Mouse (Mus musculus) cerebellum, postnatal 25 days (tissue): ENCODE results near the gene Tlcd2.

Experiments used
- DNase-seq, 2 experiments: peaks; one replicate each; pipeline ENCODE4 v3.0.0; 2021; ENCODE audit warnings: mixed read lengths in 2 of 2

Tlcd2 gene

DNA sequence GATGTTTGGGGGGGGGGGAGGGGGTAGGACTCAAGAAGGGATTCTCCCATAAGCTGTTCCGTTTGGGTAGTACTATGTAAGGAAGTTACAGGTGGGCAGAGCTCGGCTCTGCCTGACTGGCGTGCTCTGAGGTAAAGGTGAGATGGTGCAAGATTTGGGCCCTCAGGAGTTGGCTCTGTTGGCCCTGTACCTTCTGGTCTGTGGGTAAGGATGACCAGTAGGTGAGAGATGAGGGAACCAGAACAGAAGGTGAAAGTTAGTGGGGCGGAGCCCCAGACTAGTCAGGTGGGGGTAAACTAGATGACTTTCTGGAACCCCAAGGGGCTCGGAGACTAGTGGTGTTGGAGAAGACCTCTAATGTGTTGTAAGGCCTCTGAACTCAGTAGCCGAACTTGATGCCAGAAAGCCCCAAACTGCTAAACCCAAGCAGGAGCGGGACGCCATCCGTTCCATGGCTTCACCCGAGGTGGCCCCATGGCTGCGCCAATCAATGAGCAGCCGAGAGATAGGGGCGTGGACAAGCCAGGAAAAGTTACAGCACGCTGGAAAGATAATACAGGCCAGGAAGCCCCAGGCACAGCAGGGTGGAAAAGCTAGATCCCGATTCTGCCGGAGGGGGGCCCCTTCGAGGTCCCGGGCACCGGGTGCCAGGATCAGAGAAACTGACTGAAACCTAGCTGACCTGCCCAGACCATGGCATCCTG is 6.1 kb downstream of the Tlcd2 start:
- peak in 1 of 2 experiments; percentile 21 for DNase-seq

DNA sequence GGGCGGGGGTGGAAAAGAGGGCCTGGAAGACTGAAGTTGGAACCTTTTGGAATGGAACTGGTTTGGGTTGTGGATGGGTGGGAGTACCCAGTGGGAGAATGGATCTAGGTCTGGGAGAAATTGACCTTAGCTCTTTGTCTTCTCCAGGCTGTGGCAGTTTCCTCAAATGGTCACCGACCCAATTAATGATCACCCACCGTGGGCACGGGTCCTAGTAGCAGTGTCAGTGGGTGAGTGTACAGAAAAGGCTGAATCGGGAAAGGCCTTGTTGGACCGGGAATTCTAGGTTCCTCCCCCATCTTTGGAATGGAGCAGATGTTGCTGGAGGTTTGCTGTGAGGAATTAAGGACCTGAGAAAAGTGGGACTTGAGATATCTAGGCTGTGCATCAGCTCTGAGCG is 6.9 kb downstream of the Tlcd2 start:
- no peak for DNase-seq

DNA sequence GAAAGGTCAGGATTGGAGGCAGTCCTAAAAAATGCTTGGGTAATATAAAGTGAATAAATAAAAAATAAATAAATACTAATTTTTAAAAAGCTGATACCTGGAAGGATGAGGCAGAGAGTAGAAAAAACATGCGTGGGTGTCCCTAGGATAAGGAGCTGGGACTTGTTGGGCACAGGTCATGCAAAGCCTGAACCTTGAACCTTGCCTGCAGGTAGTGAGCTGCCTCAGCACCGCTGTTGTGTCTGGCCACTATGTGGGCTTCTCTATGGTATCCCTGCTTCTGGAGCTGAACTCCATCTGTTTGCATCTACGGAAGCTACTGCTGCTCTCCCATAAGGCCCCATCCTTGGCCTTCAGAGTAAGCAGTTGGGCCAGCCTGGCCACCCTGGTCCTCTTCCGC is 7.7 kb downstream of the Tlcd2 start:
- DNase-seq = no peak

DNA sequence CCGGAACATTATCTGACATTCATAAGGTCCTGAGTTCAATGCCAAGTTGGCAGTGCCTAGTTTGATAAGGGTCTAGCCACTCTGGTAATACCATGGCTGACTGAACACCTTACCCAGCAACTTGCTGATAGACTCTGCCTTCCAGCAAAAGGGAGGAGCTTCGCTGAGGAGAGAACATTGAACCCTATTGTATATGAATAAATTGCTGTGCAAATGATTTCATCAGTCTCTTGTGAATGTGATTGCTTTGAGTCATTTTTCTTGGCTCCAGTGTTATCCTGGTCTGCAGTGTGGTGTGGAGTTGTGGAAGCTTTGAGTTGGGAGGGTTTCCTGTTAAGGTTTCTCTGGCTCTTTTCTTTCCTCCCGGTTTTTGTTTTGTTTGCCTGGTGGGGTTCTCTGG is 9.2 kb downstream of the Tlcd2 start:
- DNase-seq = no peak

DNA sequence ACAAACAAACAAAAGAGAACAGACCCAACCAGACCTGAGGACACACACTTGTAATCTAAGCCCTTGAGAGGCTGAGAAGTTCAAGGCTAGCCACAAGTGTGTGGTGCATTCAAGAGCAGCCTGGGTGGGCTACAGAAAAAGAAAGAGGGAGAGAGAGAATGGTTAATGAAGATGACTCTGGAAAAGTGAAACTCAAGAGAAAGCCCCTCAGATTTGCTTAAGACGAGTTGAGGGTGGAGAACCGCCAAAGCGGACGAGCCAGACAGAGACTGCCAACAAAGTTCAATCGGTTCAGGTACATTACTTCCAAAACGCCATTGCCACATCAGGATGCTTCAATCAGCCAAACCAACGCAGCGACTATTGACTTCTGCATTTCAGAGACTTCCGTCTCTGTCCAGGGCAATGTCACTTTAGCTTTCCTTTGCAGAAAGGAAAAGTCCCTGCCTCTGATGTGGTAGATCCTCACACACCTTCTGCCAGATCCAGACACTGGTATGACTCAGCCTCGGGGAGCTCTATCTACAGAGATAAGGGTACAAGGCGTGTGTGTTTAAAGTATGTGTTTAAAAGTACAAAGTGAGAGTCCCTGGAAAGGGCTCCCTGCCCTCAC is 11.1 kb downstream of the Tlcd2 start:
- DNase-seq = no peak

DNA sequence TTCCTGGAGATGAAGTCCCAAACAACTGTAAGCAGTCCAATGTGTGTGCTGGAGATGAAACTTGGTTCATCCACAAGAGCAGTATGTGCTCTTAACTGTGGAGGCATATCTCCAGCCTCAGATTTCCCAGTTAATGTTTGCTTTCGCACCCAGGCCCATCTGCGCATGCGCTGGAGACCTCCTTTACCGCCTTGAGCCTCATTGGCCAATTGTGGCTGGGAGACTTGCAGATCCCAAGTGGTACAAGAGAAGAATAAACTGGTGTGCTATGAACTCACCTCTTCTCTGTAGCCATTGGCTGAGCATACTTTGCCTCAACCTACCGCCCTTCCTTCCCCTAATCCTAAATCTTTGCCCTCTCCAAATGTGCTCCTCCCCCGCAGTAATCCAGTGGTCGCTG is 11.9 kb downstream of the Tlcd2 start:
- DNase-seq = no peak

DNA sequence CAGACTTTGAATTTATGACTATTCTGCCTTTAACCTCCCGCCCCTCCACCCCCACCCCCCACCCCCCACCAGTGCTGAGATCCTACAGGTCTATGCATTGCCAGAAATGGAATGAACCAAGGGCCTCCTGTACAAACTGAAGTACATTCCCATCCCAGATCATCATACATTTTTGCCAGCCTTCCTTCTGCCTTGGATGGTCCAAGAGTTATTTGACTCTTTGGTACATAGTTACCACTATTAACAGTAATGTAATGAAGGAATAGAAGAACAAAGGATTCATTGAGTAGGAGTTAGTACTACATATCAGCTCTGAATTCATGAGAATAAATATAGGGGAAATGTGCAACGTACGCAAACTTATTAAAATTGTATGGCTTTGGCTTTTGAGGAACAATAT is 24.7 kb downstream of the Tlcd2 start:
- no peak for DNase-seq

DNA sequence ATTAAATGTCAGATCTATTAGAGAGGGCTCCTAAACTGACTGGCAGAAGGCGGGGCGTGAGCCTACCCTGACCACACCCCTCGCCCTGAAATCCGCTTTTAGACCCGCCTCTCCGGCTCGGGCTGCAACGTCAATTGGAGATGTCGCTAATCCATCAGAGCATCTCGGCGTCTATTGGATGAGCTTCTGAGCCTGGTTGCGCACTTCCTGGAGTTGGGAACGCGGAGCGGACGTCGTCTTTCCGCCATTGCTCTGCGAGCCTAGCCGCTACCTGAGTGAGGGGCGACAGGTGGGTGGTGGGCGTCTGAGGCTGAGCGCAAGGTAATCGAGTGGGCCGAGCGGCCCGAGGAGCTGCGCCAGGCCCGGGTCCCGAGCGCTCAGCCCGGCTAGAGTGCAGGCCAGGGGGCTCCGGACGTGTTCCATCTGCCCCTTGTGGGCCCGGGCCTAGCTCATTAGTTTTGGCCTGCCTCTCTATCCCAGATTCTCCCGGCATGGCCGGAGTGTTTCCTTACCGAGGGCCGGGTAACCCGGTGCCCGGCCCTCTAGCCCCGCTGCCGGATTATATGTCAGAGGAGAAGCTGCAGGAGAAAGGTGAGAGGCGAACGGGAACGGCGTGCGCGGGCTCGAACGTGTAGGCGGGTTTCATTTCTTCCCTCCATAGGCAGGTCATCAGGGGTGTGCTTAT is 25.2 kb downstream of the Tlcd2 start, which contains the start of gene Prpf8:
Prpf8 (plus strand) TSS at position 216 of the 685 bp plus-strand sequence.
- peak; percentile 97 to 99 for DNase-seq

DNA sequence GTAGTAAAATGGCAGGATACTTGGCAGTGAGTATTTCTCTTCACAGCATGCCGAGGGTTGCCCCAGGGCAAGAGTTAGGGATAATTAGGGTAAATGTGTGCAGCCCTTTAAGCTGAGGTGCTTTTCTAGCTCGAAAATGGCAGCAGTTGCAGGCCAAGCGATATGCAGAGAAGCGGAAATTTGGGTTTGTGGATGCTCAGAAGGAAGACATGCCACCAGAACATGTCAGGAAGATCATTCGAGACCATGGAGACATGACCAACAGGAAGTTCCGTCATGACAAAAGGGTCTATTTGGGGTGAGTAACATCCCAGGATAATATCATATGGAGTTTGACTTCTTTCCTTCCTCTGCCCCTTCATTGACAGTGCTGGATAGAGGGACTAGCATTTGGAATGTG is 26.0 kb downstream of the Tlcd2 start:
- DNase-seq = no peak

DNA sequence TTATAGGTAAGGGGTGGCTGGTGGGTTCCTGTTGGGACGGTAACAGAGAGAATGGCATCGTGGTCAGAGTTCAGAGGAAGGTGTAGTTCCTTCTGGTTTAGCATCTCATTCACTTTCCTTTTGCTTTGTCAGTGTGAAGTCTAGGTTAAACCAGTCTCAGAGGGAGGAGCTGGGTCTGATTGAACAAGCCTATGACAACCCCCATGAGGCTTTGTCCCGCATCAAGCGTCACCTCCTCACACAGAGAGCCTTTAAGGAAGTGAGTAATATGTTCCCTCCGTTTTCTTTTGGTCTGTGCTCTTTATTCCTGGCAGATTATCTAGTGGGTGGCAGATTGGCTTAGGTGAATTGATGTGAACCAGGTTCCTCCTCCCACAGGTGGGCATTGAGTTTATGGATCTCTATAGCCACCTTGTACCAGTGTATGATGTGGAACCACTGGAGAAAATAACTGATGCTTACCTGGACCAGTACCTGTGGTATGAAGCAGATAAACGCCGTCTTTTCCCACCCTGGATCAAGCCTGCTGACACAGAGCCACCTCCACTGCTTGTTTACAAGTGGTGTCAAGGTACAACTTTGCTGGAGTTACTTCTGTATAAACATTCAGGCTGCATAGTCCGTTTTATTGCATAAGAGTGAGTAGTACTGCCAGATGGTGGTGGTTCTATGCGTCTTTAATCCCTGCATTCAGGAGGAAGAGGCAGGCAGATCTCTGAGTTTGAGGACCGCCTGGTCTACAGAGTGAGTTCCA is 33.0 kb downstream of the Tlcd2 start:
- no peak for DNase-seq

DNA sequence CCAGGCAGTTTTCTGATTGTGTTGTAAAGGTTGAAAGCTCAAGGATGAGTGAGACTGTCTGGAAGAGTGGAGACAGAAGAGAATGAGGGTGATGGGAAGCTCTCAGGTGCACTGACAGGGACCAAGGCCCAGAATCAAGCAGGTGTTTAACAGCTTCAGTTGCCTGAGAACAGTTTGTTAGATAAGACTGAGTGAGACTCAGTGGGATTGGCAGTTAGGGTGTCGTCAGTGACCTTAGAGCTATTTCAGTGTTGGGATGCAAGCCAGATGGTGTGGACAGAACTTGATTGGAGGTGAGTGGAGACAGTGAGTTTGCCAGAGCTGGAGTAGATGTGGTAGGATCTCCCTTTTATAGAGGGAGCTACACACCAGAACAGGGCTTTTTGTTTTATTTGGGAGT is 36.6 kb downstream of the Tlcd2 start:
- no peak for DNase-seq

DNA sequence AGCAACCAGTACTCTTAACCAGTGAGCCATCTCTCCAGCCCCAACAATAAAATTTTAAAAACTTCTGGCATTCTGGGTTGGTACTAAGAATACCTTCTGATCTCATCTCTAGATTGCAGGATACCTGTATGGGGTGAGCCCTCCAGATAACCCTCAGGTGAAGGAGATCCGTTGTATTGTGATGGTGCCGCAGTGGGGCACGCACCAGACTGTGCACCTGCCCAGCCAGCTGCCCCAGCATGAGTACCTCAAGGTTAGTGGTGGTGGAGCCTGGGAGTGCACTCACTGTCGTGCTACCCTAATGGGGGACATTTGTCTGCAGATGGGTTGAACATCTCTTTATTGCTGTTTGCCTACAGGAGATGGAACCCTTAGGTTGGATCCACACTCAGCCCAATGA is 46.6 kb downstream of the Tlcd2 start:
- no peak for DNase-seq

DNA sequence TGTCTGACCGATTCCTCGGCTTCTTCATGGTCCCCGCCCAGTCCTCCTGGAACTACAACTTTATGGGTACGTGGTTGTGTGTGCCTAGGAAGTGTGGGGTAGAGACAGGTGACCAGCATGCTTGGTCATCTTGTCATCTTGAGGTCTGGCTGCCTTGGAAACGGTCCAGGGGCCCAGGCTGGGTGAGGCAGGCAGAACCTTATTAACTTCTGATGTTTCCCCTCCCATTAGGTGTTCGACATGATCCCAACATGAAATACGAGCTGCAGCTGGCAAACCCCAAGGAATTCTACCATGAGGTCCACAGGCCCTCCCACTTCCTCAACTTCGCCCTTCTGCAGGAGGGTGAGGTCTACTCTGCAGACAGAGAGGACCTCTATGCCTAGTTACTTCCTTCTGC is 47.4 kb downstream of the Tlcd2 start:
- DNase-seq = peak in 1 of 2 experiments; percentile 40

DNA sequence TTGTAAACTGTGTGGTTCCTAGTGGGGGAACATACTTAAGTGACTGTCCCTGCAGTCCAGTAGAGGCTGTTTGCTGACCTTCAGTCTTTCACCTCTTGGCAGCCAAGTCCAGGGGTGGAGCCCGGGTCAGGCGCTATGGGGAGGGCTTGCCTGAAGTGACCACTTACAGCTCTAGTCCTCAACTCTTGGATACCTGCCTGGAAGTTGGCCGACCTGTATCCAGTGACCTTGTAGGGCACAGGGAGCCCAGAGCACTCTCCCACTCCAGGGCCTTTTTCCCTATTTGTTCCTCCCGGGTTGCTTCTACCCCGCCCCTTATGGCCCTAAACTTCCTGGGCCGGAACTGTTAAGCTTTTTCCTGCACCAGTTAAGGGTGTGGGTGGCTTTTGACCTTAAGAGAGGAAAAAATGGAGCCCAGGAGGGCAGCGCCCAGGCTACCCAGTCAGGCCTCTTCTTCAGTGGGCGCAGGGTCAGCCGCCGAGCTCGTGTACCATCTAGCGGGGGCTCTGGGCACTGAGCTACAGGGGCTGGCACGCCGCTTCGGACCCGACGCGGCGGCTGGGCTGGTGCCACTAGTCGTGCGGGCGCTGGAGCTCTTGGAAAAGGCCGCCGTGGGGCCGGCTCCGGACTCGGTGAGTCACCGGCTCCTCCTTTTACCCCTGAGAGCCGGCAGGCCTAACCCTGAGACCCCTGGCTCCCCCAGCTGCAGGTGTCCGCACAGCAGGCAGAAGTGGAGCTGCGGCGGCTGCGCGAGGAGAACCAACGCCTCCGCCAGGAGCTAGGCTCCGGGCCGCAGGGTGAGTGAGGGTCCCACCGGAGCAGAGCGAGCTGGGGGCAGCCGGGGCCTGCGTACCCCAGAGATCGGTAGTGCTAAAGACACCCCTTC is 48.5 kb downstream of the Tlcd2 start, which contains the start of gene Rilp:
Rilp (plus strand) TSS at position 354 of the 886 bp plus-strand sequence.
- peak; percentile 72 to 79 for DNase-seq

DNA sequence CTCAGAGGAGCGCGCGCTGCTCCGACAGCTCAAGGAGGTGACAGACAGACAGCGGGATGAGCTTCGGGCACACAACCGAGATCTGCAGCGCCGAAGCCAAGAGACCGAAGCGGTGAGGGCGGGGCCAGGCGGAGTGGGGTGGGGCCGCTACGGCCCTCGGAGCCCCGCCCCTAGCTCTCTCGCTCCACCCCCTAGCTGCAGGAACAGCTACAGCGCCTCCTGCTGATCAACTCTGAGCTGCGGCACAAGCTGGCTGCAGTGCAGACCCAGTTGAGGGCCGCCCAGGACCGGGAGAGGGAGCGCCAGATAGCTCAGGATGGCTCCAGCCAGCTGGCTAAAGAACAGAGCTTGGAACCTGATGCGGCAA is 49.1 kb downstream of the Tlcd2 start:
- DNase-seq = peak; percentile 94 to 97

DNA sequence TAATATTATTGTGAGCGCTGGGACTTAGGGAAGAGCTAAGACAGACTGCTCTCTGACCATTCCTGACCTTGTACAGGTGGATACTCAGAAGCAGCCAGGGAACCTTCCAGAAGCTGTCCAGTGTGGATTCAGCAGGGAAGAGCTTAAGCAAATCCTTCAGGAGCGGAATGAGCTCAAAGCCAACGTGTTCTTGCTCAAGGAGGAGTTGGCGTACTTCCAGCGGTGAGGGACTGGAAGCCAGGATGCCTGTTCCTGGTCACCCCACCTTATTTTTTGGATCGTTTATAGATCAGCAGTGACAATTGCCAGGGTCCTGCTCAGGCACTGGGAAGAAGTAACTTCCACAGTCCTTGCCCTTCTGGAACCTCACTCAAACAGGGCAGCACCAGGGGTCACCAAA is 49.7 kb downstream of the Tlcd2 start:
- peak; percentile 45 to 68 for DNase-seq

DNA sequence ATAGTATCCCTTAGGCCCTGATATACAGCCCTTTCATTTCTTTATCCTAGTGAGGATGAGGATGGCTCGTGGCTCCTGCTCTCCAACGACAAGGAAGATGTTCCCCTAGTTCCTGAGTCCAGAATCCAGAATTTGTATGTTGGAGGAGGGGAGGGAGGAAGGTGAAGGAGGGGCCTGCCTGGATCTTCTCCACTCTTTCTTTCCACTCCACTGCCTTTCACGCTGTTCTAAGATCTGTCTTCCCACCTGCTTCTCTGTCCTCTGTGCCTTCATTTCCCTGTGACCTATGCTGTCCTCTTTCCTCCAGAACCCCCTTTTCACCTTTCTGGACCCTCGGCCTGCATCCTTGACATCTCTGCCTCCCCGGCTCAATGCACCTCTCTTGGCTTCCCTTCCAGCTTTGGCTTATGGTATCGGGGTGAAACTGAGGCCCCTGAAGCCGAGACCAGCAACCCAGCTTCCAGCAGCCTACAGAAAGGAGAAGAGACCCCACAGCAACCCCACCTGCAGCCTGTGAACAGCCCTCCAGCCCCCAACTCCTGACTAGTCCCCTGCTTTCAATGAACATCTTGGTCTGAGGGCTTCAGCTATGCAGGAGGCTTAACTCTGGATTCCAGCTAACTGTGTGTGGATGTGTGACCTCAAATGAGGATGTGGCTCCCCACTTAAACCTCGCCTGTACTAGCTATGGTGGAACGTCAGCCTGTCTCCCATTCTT is 50.9 kb downstream of the Tlcd2 start:
- no peak for DNase-seq

DNA sequence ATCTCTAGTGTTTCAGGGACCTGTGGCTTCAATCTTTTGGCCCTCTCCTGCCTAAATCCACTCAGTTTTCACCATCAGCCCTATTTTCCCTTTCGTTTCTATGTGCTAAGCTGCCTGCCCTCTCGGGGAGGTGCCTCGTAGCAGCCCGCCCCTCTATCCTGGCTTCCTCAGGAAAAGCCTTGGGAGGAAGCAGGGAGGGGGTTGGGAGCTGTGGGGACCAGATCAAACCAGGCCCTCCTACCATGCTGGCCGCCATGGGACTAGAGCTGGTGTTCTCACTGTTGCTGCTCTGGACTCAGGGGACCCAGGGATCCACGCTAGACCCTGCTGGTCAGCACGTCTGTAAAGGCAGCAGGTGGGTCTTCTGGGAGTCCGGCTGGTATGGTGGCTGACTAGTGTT is 51.8 kb downstream of the Tlcd2 start, which contains the start of gene Scarf1:
Scarf1 (plus strand) TSS at position 205 of the 400 bp plus-strand sequence.
- DNase-seq = no peak

DNA sequence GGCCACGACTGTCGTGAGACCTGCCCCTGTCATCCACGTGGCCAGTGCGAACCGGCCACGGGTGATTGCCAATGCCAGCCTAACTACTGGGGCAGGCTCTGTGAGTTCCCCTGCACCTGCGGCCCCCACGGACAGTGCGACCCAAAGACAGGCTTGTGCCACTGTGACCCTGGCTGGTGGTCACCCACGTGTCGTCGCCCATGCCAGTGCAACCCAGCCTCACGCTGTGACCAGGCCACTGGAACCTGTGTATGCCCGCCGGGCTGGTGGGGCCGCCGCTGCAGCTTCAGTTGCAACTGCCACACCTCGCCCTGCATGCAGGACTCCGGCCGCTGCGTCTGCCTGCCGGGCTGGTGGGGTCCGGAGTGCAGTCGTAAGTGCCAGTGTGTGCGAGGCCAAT is 53.7 kb downstream of the Tlcd2 start:
- DNase-seq = no peak

DNA sequence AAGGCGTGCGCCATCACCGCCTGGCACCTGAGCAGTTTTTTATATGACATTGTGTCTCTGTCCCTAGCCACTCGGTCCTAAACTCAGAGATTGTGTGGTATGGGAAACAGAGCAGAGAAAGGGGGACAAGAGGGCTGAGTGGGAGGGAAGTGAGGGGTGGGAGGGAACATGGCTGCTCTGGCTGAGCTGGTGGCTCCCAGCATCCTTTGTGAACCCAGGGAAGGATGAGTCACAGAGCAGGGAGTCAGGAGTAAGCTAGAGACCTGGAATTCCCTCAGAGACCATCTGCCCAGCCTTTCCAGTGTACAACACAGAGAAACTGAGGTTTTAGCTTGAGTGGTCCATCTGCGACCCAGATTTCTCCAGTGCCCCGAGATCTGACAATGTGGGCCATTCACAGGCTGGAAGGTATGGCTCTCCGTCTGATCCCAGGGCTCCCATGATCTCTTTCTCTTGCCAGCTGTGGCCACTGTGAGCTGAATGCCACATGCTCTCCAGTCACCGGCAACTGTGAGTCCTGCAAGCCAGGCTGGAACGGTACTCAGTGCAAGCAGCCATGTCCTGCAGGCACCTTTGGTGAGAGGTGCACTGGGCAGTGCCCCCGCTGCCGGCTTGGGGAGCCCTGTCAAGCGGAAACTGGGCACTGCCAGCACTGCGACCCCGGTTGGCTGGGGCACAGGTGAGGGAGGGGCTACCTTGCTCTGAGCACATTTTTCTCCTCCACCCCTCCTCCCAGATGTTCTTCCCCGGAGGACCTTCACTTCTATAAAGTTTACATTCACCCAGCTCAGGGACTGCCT is 58.5 kb downstream of the Tlcd2 start:
- DNase-seq = no peak
